Mouse (Mus musculus): ENCODE results near the gene Hnrnpul1.

Hnrnpul1 gene

DNA sequence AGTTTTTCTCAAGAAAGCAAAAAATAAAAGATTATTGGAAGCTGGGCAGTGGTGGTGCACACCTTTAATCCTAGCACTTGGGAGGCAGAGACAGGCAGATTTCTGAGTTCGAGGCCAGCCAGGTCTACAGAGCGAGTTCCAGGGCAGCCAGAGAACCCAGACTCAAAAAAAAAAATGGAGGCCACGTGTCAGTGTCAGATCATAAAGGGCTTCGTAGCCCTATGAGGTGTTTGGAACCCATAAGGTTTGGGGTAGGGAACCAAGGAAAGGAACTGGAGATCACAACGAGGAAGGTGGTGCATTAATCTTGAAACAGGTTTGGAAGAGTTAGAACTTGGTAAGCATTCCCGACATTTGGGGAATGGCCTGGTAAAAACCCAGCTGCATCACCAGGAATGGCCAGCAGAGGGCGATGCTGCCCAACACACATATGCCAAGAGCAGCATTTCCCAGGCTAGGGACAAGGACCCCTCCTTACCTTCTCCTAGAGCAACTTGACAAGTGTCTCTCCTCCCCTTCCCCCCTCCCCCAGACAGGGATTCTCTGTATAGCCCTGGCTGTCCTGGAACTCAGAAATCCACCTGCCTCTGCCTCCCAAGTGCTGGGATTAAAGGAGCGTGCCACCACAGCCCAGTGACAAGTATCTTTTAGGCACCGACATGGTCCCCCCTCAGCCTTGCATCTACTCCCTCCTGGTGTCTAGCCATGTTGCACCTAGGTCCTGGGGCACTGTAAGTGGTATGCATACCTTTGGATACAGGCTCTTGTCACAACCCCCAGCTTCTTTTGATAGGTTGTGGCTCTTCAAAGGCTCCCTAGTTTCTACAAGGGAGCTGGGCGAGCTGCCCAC, 34.6 kb downstream of the Hnrnpul1 start:
- ATAC-seq (ENCODE audit: low TSS enrichment) = no peak; the same call in 1 of the 2 replicates

DNA sequence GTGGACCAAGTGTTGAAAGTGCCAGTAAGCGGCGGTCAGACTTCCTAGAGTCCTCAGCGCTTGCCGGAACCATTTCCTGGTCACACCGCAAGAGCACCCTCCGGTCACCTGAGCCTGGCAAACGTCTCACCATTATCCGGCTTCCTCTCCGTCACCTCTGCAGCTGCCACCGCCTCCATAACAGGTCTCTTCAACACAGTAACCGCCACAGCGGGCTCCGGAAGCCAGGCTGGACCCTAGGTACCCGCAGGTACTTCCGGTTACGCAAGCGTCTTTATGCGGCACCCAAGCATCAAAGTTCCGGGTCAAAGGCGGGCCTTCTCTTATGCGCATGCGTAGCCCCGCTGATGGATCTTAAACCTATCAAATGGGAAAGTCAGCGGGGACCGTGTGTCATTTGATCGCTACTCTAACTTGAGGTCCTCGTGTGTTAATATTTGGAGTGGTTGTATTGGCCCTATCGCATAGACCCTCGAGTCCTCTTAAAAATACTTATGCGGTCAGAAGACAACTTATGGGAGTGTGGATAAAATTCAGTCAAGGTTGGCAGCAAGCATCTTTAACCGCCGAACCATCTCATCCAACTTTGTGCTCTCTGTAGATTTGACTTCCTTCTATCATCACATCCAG, 35.7 kb downstream of the Hnrnpul1 start, which contains the start of gene Ccdc97:
TSS of gene Ccdc97 (minus strand) at position 301 of the 630 bp plus-strand sequence.
- peak; percentile 90 for ATAC-seq (ENCODE audit: low TSS enrichment)

DNA sequence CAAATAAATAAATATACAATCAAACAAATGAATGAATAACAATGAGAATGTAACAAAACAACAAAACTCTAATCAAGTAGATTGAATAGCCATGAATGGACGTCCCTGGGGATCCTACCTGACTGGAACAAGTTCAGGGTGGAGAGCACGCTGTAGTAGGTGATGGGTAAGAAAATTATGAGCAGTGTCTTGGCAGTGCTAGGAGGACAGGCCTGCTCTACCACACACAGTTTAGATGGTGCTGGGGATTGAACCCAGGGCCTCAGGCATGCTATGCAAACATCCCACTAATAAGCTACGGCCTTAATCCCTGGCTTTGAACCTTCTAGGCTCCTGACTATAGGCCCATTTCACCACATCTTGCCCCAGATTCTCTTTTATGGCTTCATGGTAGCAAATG, 37.1 kb downstream of the Hnrnpul1 start:
- no peak for ATAC-seq (ENCODE audit: low TSS enrichment)

- ATAC-seq (ENCODE audit: low TSS enrichment) = no peak
Measured at GRCm38 (mm10) chr7:25715731-25716271, 38.8 kb downstream of the Hnrnpul1 start.

DNA sequence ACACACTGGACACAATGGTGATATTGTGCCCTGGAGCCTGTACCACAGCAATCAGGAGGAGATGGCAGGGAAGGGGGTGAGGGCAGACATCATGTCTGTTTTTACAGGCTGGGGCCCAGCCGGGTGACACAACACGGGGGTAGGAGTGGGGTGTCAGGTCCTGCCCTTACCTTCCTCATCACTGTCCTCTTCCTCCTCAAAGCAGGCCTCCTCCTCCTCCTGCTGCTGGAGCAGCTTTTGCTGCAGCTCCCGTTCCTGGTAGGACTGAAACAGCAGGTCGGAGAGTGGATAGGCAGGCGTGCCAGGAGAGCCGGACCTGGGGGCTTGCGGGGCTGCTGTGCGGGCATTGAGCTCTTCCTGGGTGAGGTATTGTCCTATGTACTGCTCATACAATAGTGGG, 40.0 kb downstream of the Hnrnpul1 start:
- no peak for ATAC-seq (ENCODE audit: low TSS enrichment)

GRCm38 (mm10) chr7:25712801-25713200, 41.8 kb downstream of the Hnrnpul1 start:
- ATAC-seq (ENCODE audit: low TSS enrichment) = no peak

GRCm38 (mm10) chr7:25711731-25712197, 42.8 kb downstream of the Hnrnpul1 start:
- peak; percentile 53 for ATAC-seq (ENCODE audit: low TSS enrichment)

DNA sequence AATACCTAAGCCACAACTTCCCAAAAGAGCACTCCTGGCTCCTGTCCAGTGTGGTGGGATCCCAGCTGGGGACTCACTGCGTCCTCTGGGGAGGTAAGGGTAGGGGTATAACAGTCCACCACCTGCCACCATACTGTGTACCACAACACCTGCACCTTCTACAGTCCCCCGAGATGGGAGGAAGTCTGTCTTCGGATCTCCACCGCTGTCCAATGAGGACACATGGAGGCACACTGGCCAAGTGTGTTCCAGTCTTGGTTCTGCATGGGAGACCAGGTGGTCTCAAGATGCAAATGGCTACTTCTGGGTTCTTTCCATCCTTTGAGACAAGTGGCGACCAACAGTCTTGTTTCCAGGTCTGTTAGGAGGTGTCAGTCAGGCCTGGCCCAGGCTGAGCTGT, 43.4 kb downstream of the Hnrnpul1 start:
- ATAC-seq (ENCODE audit: low TSS enrichment) = no peak

- ATAC-seq (ENCODE audit: low TSS enrichment) = peak; percentile 31
Measured at GRCm38 (mm10) chr7:25710519-25711130, 43.9 kb downstream of the Hnrnpul1 start.

- ATAC-seq (ENCODE audit: low TSS enrichment) = no peak
Measured at GRCm38 (mm10) chr7:25709961-25710360, 44.6 kb downstream of the Hnrnpul1 start.

- ATAC-seq (ENCODE audit: low TSS enrichment) = no peak
Measured at GRCm38 (mm10) chr7:25707581-25708292, 46.8 kb downstream of the Hnrnpul1 start.

GRCm38 (mm10) chr7:25706578-25707170, 47.9 kb downstream of the Hnrnpul1 start:
- ATAC-seq (ENCODE audit: low TSS enrichment) = no peak

DNA sequence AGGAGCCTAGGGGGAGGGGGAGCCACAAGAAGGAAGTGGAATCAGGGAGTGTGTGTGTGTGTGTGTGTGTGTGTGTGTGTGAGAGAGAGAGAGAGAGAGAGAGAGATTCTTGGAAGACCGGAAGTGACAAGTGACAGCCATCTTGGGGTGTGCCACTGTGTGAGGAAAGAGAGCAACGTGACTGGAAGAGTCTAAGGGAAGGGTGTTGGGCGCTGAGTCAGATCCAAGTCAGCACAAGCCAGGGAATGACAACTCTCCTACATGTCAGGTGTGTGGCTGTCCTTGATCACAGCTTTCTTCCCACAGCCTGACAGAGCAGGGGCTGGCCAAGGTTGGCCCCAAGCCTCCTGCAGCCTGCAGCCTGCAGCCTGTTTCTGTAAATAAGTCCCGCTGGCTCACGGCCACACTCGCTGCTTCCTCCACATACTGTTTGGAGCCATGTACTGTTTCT, 48.7 kb downstream of the Hnrnpul1 start:
- ATAC-seq (ENCODE audit: low TSS enrichment) = peak; percentile 31

GRCm38 (mm10) chr7:25704716-25705364, 49.7 kb downstream of the Hnrnpul1 start:
- ATAC-seq (ENCODE audit: low TSS enrichment) = no peak

DNA sequence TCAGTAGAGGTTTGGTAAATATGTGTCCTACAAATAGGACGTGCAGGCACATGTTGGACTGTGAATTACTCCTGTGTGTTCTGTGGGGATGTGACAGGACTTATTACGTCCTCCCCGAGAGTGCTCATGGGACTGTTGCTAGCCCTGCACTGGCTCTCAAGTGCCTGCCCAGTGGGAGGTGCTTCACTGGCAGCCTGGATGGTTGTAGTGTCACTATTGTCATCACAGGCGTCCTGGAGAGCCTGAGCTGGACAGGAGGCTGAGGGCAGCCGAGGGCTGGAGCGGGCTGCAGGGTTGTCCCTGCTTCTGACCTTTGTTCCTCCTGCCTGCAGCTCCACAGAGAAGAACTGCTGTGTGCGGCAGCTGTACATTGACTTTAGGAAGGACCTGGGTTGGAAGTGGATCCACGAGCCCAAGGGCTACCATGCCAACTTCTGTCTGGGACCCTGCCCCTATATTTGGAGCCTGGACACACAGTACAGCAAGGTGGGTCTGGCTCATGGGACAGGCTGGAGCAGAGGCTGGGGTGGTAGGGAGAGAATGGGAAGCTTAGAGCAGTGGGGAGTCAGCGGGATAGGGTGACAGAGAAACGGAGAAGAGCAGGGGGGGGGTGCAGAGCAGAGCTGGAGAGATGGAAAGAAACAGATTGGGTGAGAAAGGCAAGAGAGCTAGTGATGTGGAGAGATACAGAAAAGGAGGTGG, 50.6 kb downstream of the Hnrnpul1 start:
- ATAC-seq (ENCODE audit: low TSS enrichment) = no peak; the same call in 1 of the 2 replicates

DNA sequence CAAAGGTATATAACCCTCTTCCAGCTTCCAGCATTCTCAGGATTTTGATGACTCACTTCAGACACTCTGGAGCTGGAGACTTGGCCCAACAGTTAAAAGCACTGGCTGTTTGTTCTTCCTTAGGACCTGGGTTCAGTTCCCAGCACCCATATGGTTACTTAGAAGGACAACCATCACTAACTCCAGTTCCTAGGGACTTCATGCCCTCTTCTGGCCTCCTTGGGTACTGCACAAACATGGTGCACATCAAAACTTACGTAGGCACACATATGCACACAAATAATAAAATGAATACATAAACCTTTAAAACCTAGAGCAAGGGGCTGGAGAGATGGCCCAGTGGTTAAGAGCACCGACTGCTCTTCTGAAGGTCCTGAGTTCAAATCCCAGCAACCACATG, 52.2 kb downstream of the Hnrnpul1 start:
- ATAC-seq (ENCODE audit: low TSS enrichment) = no peak

DNA sequence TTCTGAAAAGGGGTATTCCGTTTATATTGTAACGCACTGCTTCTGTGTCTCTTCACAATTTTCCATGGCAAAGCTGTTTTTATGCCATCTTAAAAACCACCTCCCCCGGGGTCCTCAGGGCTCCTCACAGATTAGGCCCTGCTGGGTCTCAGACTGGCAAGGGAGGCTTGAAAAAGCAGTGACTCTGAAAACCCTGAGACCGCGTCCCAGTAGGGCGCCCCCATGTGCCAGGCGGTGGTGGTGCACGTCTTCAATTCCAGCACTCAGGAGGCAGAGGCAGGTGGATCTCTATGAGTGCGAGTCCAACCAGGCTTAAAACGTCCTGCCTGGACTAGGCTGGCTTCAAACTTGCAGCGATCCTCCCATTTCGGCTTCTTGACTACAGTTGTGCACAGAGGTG, 53.8 kb downstream of the Hnrnpul1 start:
- no peak for ATAC-seq (ENCODE audit: low TSS enrichment)

DNA sequence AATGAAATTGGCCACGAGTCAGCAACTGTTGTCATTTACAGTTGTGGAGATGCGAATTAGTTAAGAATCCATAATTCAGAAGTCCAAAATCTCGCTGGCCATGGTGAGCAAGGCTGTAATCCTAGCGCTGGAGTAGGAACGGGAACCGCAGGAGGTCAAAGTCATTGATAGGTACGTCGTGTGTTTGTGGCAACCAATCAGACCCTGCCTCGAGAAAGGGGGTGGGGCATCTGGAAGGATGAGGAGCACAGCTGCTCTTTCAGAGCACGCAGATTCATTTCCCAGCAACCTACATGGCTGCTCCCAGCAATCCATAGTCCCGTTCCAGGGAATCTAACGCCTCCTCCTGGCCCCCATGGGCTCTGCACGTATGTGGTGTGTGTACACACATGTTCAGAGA, 54.7 kb downstream of the Hnrnpul1 start:
- ATAC-seq (ENCODE audit: low TSS enrichment) = no peak

- ATAC-seq (ENCODE audit: low TSS enrichment) = no peak
Measured at GRCm38 (mm10) chr7:25694104-25694503, 60.5 kb downstream of the Hnrnpul1 start.

GRCm38 (mm10) chr7:25690051-25690450, 64.5 kb downstream of the Hnrnpul1 start:
- ATAC-seq (ENCODE audit: low TSS enrichment) = no peak
